Comparison of ENCODE assay signal across 17 mouse cellular contexts in the genomic region with DNA sequence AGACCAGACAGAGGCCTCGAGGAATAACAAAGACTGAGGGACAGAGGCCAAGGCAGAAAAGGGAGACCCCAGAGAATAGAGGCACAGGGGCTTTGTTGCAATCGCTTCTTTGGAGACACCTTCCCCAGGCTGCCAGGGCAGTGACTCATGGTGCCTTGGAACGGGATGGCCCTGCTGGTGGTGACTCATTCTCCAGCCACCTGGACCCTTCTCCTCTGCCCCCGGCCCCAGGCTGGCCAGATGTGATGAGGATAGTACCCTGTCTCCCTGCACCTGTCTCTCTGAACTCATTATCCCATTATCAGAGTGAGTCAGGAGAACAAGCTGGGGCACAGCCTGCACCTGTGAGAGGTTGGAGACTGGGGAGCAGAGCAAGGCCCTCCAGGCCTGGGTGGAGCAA. TPM values are rescaled to one million over a fixed set of nuclear protein-coding genes. Genes with fewer than 3 reads are reported as not detected.
A peak's percentile ranks its signal among the peaks of the same experiment; 100 is the strongest.
DNase-seq lines count a peak whose midpoint lies in the region; ATAC-seq and TF ChIP-seq lines count a peak whose summit lies in the region.
"Had no signal": no experiment of that assay in that cellular context is flagged by ENCODE, and none has a peak within 500 bp of the region (broad histone marks: within the 10 kb centered on the region; RNA-seq: fewer than 3 reads in every experiment).

No protein-coding gene starts in this region.

- no peak for ATAC-seq in kidney, embryonic 15.5 days (replicated peaks; ENCODE audit: low FRiP score)
- peak; percentile 60 for ATAC-seq in Patski
- 0 out of 2 replicates have a peak, but pooled peaks have one; percentile 4 for ATAC-seq in intestine, embryonic 16.5 days
- ATAC-seq: CD4-positive, CD25-positive, alpha-beta regulatory T cell, adult 4 months; inflammation-experienced regulatory T-cells, adult 6 months had no signal

- no peak overlapping the region for H3K9ac ChIP-seq in kidney, embryonic 15.5 days
- peak overlapping the region; percentile 24; the same call in 1 of the 2 replicates for H3K9ac ChIP-seq in intestine, embryonic 16.5 days (ENCODE audit: low read depth, low read length)

- in situ Hi-C loops in Patski (cut with MboI; ENCODE audit: low pct_unique_long_range_greater_than_20kb), result no loop called here

- no peak for DNase-seq in kidney, adult 9 months
- DNase-seq in 3134 (ENCODE audit: extremely low read depth, insufficient read length, low spot score), result peak; percentile 71
- DNase-seq in Patski (ENCODE audit: low read depth, low spot score), result no peak
- DNase-seq in cerebellum, adult 11 months, result no peak
- DNase-seq in B cell, adult 2 months, result no peak
- DNase-seq in heart, postnatal 25 days (ENCODE audit: low spot score), result no peak
- DNase-seq: cerebellum, adult 2 months; embryo, embryonic 11 days; heart, adult 18-20 months; heart, postnatal 36 days had no signal

- H3K27me3 ChIP-seq in kidney, embryonic 15.5 days, result peaks cover 65% of the 10 kb centered on the region
- no peaks in the 10 kb centered on the region for H3K27me3 ChIP-seq in Patski
- peaks cover 7% of the 10 kb centered on the region; the same call in 1 of the 2 replicates for H3K27me3 ChIP-seq in intestine, embryonic 16.5 days (replicated peaks; ENCODE audit: control insufficient read depth, insufficient read depth, low read length)

- peaks cover 41% of the 10 kb centered on the region for H3K4me1 ChIP-seq in kidney, embryonic 15.5 days
- peaks cover 48% of the 10 kb centered on the region for H3K4me1 ChIP-seq in intestine, embryonic 16.5 days (ENCODE audit: control insufficient read depth, insufficient read depth, low read length)

- whole genome bisulfite sequencing in kidney, embryonic 15.5 days, result 62% methylated on average over 4 of the region's 4 CpGs
- 42% methylated on average over 4 of the region's 4 CpGs for WGBS in intestine, embryonic 16.5 days

- H3K36me3 ChIP-seq in kidney, embryonic 15.5 days, result 0 out of 2 replicates have a peak, but pooled peaks cover 2% of the 10 kb centered on the region
- H3K36me3 ChIP-seq in intestine, embryonic 16.5 days (ENCODE audit: control insufficient read depth, insufficient read depth, low read length), result no peaks in the 10 kb centered on the region

- 0 out of 2 replicates have a peak overlapping the region, but pooled peaks have one; percentile 48 for H3K27ac ChIP-seq in kidney, embryonic 15.5 days
- peak overlapping the region; percentile 76 for H3K27ac ChIP-seq in intestine, embryonic 16.5 days (ENCODE audit: low read length)

- no peaks in the 10 kb centered on the region for H3K9me3 ChIP-seq in kidney, embryonic 15.5 days (replicated peaks)
- no peaks in the 10 kb centered on the region for H3K9me3 ChIP-seq in intestine, embryonic 16.5 days (ENCODE audit: control insufficient read depth, low read length)

- no peak for TF ChIP-seq CTCF in Patski (IDR thresholded peaks at IDR 0.05)

- CTCF ChIA-PET in Patski (lab: Charles Lee), result interaction anchor here (1.0 to 4.1 kb wide), 4 partner anchors 12 to 60 kb away, joined by 3 to 26 read pairs (median 4); no protein-coding TSS in a partner anchor

- H3K4me3 ChIP-seq in kidney, embryonic 15.5 days (replicated peaks), result no peak overlapping the region
- no peak overlapping the region for H3K4me3 ChIP-seq in intestine, embryonic 16.5 days (ENCODE audit: low read length)

- POLR2A ChIA-PET in Patski (lab: Charles Lee), result no interaction called here

- intact Hi-C loops in heart, postnatal 25 days (cut with DNase I), result no loop called here

- H3K4me2 ChIP-seq in kidney, embryonic 15.5 days, result no peak overlapping the region
- H3K4me2 ChIP-seq in intestine, embryonic 16.5 days (ENCODE audit: low read depth, low read length), result no peak overlapping the region
- H3K4me2 ChIP-seq: liver, embryonic 11.5 days had no signal

RNA-seq across cellular contexts. Expression of gene Krt8, which starts 1.0 kb away (rescaled TPM):
- 213 and 217 TPM in 2 replicates for polyA plus RNA-seq in kidney, embryonic 15.5 days (2015; fragmentation: Nextera tagmentation; extraction: Ambion mirVana)
- 73.5 TPM for polyA plus RNA-seq in Patski (2021)
- 1,017 and 1,065 TPM in 2 replicates for polyA plus RNA-seq in intestine, embryonic 16.5 days (2015; fragmentation: Nextera tagmentation; extraction: Ambion mirVana)
- total RNA-seq in heart, postnatal 25 days (2021), result 1 to 10 TPM; 2.5 to 2.7 TPM
- total RNA-seq: megakaryocyte, adult 5-6 weeks had no signal

RNA-seq across cellular contexts. Expression of gene Krt18, which starts 22.7 kb away (rescaled TPM):
- polyA plus RNA-seq in kidney, embryonic 15.5 days (2015; fragmentation: Nextera tagmentation; extraction: Ambion mirVana), result 176 and 180 TPM in 2 replicates
- 24.8 TPM for polyA plus RNA-seq in Patski (2021)
- 353 and 370 TPM in 2 replicates for polyA plus RNA-seq in intestine, embryonic 16.5 days (2015; fragmentation: Nextera tagmentation; extraction: Ambion mirVana)
- 1 to 10 TPM; 3.7 to 4.9 TPM for total RNA-seq in heart, postnatal 25 days (2021)

RNA-seq across cellular contexts. Expression of gene Krt78, which starts 51.2 kb away (rescaled TPM):
- polyA plus RNA-seq in kidney, embryonic 15.5 days (2015; fragmentation: Nextera tagmentation; extraction: Ambion mirVana), result 0.04 and 0.15 TPM in 2 replicates
- polyA plus RNA-seq in Patski (2021), result 0.05 TPM
- polyA plus RNA-seq in intestine, embryonic 16.5 days (2015; fragmentation: Nextera tagmentation; extraction: Ambion mirVana), result 0.07 and 0.17 TPM in 2 replicates
- total RNA-seq in heart, postnatal 25 days (2021), result not detected
- total RNA-seq: heart, postnatal 36 days; megakaryocyte, adult 5-6 weeks had no signal
- polyA plus RNA-seq: CD4-positive, CD25-positive, alpha-beta regulatory T cell, adult 4 months; cerebellum, adult 2 months; frontal cortex, adult 2 months; inflammation-experienced regulatory T-cells, adult 6 months; liver, embryonic 11.5 days had no signal
